Mouse (Mus musculus) cerebellum, postnatal 10 days (tissue): ENCODE measurements around the gene Tspan10.

ENCODE experiments used
- DNase-seq, 2 experiments: peaks; one replicate each; pipeline ENCODE4 v3.0.0; 2021; ENCODE audit warnings: mixed read lengths in 2 of 2

Tspan10 gene

GRCm38 (mm10) chr11:120493911-120494310 is 51.5 kb downstream of the Tspan10 start:
- DNase-seq, result no peak
